ENCODE assay signal across 11 mouse cellular contexts in genomic region chr10:115312732-115313131, GRCm38 (mm10). TPM values are rescaled to one million over a fixed set of nuclear protein-coding genes. Genes with fewer than 3 reads are reported as not detected.
DNase-seq lines count a peak whose midpoint lies in the region; ATAC-seq lines count a peak whose summit lies in the region.
"Had no signal": no experiment of that assay in that cellular context is flagged by ENCODE, and none has a peak within 500 bp of the region (broad histone marks: within the 10 kb centered on the region; RNA-seq: fewer than 3 reads in every experiment).

No protein-coding gene starts in this region.

- no peaks in the 10 kb centered on the region for H3K36me3 ChIP-seq in heart, embryonic 10.5 days
- H3K36me3 ChIP-seq: stomach, embryonic 15.5 days had no signal

- H3K4me1 ChIP-seq in heart, embryonic 10.5 days = peaks cover 51% of the 10 kb centered on the region

- WGBS in heart, embryonic 10.5 days = 47% methylated on average over 3 of the region's 3 CpGs

- H3K27ac ChIP-seq in heart, embryonic 10.5 days = peak overlapping the region; percentile 59
- H3K27ac ChIP-seq: liver, embryonic 14.5 days; stomach, embryonic 15.5 days had no signal

- intact Hi-C loops in heart, postnatal 25 days (cut with DNase I) = no loop called here

- H3K9me3 ChIP-seq in heart, embryonic 10.5 days = no peaks in the 10 kb centered on the region
- H3K9me3 ChIP-seq: stomach, embryonic 15.5 days had no signal

- ATAC-seq in CD4-positive, CD25-positive, alpha-beta regulatory T cell, adult 4 months = no peak

- peak; percentile 96 for DNase-seq in heart, adult 11 months
- no peak for DNase-seq in heart, postnatal 25 days (ENCODE audit: low spot score)
- peak; percentile 50 for DNase-seq in ES-CJ7 (ENCODE audit: low read depth, low spot score)
- DNase-seq in heart, embryonic 10.5 days (ENCODE audit: low spot score) = peak; percentile 73
- peak; percentile 46 to 67 for DNase-seq in kidney, postnatal 4 days
- DNase-seq in gastrocnemius, adult 18-20 months (ENCODE audit: low spot score) = no peak
- no peak for DNase-seq in left cerebral cortex, adult 18-20 months (ENCODE audit: low spot score in 2 of 2)
- DNase-seq: cerebellum, adult 9-11 months had no signal

- no peaks in the 10 kb centered on the region for H3K27me3 ChIP-seq in heart, embryonic 10.5 days (ENCODE audit: insufficient read depth, poor library complexity, severe bottlenecking)
- H3K27me3 ChIP-seq: stomach, embryonic 15.5 days had no signal

- peak overlapping the region; percentile 24 for H3K4me3 ChIP-seq in heart, embryonic 10.5 days
- H3K4me3 ChIP-seq: stomach, embryonic 15.5 days had no signal

RNA-seq across cellular contexts. Expression of gene Rab21, which starts 2.7 kb away (rescaled TPM):
- 10 to 100 TPM; 73.9 to 78.2 TPM for total RNA-seq in heart, postnatal 25 days (2021)
- 3.4 and 3.6 TPM in 2 replicates for polyA plus RNA-seq in heart, embryonic 10.5 days (2016; fragmentation: Nextera tagmentation; extraction: Ambion mirVana)
- 10 to 100 TPM; 17.9 to 25.3 TPM for polyA plus RNA-seq in CD4-positive, CD25-positive, alpha-beta regulatory T cell, adult 4 months (2017; shearing (Covaris generic))
- 10 to 100 TPM; 56.4 to 62.2 TPM for total RNA-seq in gastrocnemius, adult 18-20 months (2021)
- 10 to 100 TPM; 54.4 to 54.8 TPM for total RNA-seq in left cerebral cortex, adult 18-20 months (2021)

RNA-seq across cellular contexts. Expression of gene Tmem19, which starts 49.6 kb away (rescaled TPM):
- 10 to 100 TPM; 10.3 to 15.0 TPM for total RNA-seq in heart, postnatal 25 days (2021)
- 24.1 and 25.9 TPM in 2 replicates for polyA plus RNA-seq in heart, embryonic 10.5 days (2016; fragmentation: Nextera tagmentation; extraction: Ambion mirVana)
- polyA plus RNA-seq in CD4-positive, CD25-positive, alpha-beta regulatory T cell, adult 4 months (2017; shearing (Covaris generic)) = 10 to 100 TPM; 50.9 to 54.8 TPM
- 10 to 100 TPM; 13.7 to 18.3 TPM for total RNA-seq in gastrocnemius, adult 18-20 months (2021)
- 10 to 100 TPM; 34.4 to 38.2 TPM for total RNA-seq in left cerebral cortex, adult 18-20 months (2021)

Comparison
In these comparisons a context has a peak if more than half of its experiments do, and no peak if none do; other contexts are left out.
1. DNase-seq: peak in heart, adult 11 months (single experiment), ES-CJ7 (single experiment), heart, embryonic 10.5 days (single experiment) and kidney, postnatal 4 days (2 of 2); none in heart, postnatal 25 days (single experiment), gastrocnemius, adult 18-20 months (single experiment) and left cerebral cortex, adult 18-20 months (0 of 2).